Mouse (Mus musculus) cerebellum, adult 2 months (tissue): Measurements from ENCODE around the gene Cabp1.

Source experiments
- CTCF ChIP-seq: fragments of 200-500 bp; IDR thresholded peaks from 2 replicates; pipeline ENCODE4 v1.5.1; 2011; ENCODE audit warnings: low read depth, mild to moderate bottlenecking, control low read depth, low read length, moderate library complexity, borderline replicate concordance; ENCODE audit not compliant: insufficient read depth
- POLR2A ChIP-seq: fragments of 200-500 bp; IDR thresholded peaks from 2 replicates; pipeline ENCODE4 v1.6.1; 2011; ENCODE audit warnings: low read length, control low read depth, borderline replicate concordance; ENCODE audit not compliant: insufficient read depth

DNA sequence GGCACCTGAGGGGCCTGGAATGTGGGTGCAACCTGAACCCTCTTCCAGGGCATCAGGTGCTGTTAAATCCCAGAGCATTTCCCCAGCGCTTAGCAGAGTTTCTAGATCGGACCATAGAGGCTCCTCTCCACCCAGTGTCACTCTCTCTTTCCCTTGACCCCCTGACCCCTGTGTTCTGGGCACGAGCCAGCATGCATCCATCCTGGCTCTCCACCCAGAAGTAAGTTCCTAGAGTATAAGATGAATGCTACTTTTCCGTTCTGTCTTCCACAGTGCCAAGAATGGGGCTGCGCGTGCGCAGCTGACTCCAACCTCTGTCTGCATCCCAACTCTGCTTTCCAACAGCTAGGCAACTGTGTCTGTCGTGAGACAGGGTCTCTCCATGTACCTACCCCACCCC, 24.0 kb downstream of the Cabp1 start:
- TF ChIP-seq POLR2A (no peak), CTCF (no peak)
